8 mouse cellular contexts compared by ENCODE assay signal in genomic region chr6:115134501-115135331, GRCm38 (mm10). TPM values are rescaled to one million over a fixed set of nuclear protein-coding genes. Genes with fewer than 3 reads are reported as not detected.
DNase-seq lines count a peak whose midpoint lies in the region; TF ChIP-seq lines count a peak whose summit lies in the region.

Gene Syn2 (plus strand): TSS chr6:115134902.

- H3K4me3 ChIP-seq in layer of hippocampus, adult 2 months: peak within 1 kb of the TSS; percentile 91

- DNase-seq in MN1 (ENCODE audit: low spot score): peak; percentile 88
- peak; percentile 97 for DNase-seq in cerebellum, adult 8-10 months
- peak; percentile 86 to 97 for DNase-seq in frontal cortex, adult 2 months (ENCODE audit: extremely low spot score in 1 of 2, low spot score in 1 of 2)
- peak; percentile 79 for DNase-seq in heart, postnatal 4 days
- peak; percentile 95 for DNase-seq in layer of hippocampus, adult 2 months (ENCODE audit: low spot score in 2 of 2)
- DNase-seq in lung, adult 18-20 months: peak; percentile 68 to 70
- DNase-seq in ovary, adult 18-20 months (ENCODE audit: low spot score): peak; percentile 72
- DNase-seq in thymus, adult 18-20 months: peak; percentile 65 to 66

- TF ChIP-seq CTCF in layer of hippocampus, adult 2 months (conservative IDR thresholded peaks at IDR 0.05): no peak

- peak within 1 kb of the TSS; percentile 97 for H3K27ac ChIP-seq in layer of hippocampus, adult 2 months

RNA-seq across cellular contexts. Expression of gene Syn2, which starts in this region (rescaled TPM):
- 385 and 411 TPM in 2 replicates for polyA plus RNA-seq in frontal cortex, adult 2 months (2012; rRNA removed)
- 1 to 10 TPM; 3.2 to 4.0 TPM for total RNA-seq in heart, postnatal 4 days (2021)
- total RNA-seq in layer of hippocampus, adult 2 months (2021): 100 to 1,000 TPM; 564 to 608 TPM

Comparison
In these comparisons a context has a peak if more than half of its experiments do, and no peak if none do; other contexts are left out.
1. Peak in every context shown above with its lines: DNase-seq, H3K4me3 ChIP-seq and H3K27ac ChIP-seq.
2. RNA of gene Syn2 (total RNA-seq): 564 to 608 TPM in layer of hippocampus, adult 2 months; 3.2 to 4.0 TPM in heart, postnatal 4 days; every median in the first group is over 100 times any median in the second.